Mouse (Mus musculus): ENCODE measurements around the gene Ccl28.

DNA sequence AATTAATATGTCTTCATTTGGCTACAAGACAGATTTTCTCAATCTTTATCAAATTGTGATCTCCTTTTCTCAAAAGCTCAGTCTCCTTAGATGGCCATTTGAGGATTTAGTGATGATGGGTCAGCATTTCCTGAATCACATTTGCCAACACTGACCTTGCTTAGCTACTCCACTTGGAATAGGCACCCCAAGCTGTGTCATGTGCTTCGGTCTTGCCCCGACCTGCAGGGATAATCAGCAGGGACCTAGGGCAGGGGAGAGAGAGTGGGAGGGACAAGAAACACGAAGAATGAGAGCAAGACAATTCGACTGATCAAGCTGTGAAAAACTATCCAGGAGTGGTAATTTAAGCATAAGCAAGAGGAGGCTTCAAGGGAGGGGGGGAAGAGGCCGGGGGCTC is 21.1 kb downstream of the Ccl28 start:
- TF ChIP-seq CTCF (IDR thresholded peaks at IDR 0.05; ENCODE audit: low read depth), result no peak
- no peak for TF ChIP-seq EP300 (IDR thresholded peaks at IDR 0.05; ENCODE audit: low read depth)

Measured in liver, postnatal 0 days (tissue).